Mouse (Mus musculus) urinary bladder, adult 18-20 months (tissue): ENCODE results near the gene Klhl36.

ENCODE experiments used
- DNase-seq, 2 experiments: peaks; one replicate each; pipeline ENCODE4 v3.0.0; 2022; ENCODE audit warnings: low spot score in 2 of 2, mixed read lengths in 2 of 2

Klhl36 gene

GRCm38 (mm10) chr8:119861706-119862389, at the start of gene Klhl36:
Gene Klhl36, plus strand, starts transcription at chr8:119862266.
- peak; percentile 98 to 99 for DNase-seq

DNA sequence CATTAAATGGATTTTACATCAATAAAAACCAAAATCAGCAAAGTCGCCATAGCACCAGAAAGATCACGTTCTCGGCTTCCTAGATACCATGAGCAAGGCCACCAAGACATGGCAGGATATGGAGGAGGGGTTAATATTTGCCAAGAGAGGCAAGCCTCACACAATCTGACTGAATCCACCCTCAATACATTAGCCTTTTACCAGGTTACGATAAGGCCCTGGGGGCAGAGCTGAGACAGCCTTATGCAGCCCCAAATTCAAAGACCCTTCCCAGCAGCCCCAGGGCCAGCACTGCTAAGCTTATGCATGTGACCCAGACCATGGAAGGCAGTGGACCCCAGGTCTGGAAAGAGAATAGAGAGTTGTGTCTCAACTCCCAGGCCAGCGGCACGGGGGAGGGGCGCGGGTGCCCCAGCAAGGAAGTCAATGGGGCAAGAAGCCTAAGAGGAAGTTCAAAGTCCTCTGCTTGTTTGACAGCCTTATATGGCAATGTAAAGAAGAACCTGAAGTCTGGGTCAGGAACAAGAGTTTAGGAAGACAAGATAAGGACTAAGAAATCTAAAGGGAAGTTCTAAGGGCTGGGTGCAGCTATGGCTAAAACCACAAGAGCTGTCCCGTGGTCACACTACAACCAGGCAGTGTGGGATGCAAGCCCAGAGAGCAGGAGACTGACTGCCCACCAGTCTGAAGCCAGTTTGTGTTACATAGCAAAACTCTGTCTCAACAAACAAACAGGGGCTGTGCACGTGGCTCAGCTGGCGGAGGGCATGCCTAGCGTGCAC, 49.2 kb upstream of the Klhl36 start:
- DNase-seq, result no peak

DNA sequence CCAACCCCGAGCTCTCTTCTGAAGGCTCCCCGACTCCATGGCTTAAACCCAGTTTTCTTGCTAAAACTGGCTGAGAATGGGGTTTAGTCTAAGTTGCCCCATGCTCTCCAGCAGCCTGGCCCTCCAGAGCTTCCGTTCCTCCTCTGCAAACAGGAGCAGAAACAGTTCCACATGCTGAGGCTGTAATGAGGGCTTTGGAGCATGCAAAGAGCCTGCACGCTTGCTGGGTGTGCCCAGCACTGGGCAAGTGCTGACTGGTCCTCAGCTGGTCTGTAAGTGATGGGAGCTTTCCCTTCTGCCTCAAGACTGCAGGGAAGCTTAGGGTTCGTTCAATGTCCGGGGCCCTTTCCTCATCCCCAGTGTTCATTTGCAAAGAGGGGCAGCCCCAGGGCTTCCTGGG, 45.8 kb upstream of the Klhl36 start:
- peak in 1 of 2 experiments; percentile 68 for DNase-seq

GRCm38 (mm10) chr8:119817446-119817845, 44.6 kb upstream of the Klhl36 start:
- DNase-seq, result peak in 1 of 2 experiments; percentile 24

- DNase-seq, result no peak
These were observed 42.8 kb upstream of the Klhl36 start for GRCm38 (mm10) chr8:119819316-119819715.

DNA sequence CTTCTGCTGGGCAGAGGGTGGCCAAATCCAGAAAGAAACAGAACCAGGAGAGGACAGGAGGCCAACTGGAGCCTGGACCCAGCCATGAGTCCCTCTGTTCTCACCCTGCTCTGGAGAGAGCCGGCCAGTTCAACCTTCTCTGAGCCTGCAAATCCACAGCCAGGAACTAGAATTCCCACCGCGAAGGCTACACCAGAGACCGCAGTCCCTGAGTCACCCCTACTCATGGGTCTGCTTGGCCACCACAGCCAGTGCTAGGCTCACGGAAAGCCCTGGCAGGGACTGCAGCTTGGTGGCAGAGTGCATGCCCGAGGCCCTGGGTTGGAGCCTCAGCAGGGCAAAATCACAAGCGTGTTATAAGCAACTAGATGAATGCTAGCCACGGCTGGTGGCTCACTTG, 42.1 kb upstream of the Klhl36 start:
- no peak for DNase-seq

DNA sequence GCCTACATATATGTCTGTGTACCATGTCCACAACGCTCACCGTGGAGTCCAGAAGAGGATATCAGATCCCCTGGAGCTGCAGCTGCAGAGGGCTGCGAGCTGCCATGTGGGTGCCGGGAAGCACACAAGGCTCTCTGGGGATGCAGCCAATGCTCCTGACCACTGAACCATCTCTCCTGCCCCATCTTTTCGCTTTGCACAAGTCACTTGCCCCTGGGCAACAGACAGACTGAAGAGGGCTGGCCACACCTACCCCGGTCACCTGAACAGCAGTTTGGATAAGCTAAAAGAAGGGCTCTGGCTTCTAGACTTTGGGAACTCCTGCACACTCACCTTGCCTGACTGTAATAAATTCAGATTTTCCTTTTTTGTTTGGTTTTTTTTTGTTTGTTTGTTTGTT, 40.4 kb upstream of the Klhl36 start:
- no peak for DNase-seq

DNA sequence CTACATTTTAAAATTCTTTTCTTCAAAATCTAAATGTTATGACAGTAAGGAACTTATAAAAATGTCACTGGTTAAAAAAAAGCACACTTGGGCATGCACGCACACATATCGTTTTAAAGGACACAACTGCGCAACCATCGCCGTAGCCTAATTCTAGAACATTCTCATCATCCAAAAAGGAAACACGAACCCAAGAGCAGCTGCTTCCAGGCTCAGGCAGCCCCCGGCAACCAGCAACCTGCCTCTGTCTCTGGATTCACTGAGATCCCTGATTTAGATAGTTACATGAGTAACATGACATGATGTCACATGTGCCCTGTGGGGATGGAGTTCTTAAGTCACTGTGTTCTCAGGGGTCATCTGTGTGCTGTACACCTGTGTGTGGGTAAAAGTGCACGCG, 38.8 kb upstream of the Klhl36 start:
- no peak for DNase-seq

DNA sequence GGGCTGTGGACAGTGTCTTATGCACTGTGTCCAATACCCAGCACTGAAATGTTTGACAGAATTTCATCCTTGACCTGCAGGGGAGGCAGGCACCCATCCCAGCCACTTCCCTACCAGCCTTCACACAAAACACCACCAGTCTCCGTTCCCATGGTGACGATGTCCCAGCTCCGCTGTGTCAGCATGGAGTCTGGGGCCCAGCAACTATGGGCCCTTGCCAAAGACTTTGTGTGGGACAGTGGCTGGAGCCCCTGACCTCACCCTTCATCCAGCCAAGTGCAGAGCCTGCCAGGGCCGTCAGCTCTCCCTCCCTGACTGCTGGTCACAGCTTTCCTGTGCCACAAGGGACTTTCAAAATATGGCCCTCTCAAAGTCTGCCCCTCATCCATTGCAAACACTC, 38.0 kb upstream of the Klhl36 start:
- no peak for DNase-seq

DNA sequence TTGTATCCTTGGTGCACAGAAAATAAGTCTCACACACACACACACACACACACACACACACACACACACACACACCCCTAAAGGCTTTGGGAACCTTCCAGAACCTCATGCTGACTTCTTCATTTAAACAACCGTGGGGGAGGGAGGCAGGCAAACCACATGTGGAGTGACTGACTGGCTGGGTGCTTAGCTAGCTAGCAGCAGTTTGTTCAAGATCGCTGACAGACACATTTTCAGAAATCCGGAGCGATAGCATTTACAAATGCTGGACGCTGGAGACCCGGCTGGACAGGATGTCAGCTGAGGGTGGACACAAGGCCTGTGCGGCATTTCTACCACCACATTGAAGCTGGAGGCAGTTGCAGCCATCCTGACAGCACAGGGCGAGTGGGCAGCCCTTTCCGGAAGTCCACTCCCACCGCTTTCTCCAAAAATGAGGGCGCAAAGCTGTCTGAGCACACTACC, 37.2 kb upstream of the Klhl36 start:
- no peak for DNase-seq

DNA sequence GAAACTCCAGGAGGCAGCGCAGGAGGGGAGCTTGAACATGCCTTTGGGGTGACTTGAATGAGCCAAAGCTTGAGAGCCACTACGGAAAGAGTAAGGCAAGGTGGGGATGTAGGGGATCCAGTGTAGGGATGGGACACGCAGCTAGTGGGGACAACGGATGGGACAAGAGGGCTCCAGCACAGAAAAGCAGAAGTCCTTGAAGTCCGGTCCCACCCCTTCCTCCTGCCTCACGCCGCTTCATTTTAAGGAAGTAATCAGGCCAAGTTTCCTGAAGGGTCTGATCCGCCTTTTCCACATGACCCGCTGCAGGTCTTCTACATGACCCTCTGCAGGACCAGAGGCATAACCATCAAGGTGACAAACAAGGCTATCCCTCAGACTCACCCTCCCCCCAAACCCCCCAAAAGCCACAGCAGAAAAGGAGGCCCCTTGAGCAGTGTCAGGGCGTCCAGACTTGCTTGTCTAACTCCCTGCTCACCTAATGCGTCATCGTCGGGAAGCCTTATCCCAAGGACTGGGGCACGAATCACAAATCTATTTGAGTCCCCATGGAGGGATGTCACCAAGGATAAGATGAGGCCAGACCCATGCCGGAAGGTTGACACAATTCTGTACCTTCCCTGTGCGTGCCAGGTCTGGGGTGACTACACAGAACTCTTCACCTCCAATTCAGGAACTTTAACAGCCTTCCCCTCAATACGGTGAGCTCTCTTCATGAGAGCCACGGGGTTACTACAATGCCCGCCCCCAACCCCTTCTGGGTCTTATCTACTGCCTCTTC, 35.9 kb upstream of the Klhl36 start:
- DNase-seq, result no peak

DNA sequence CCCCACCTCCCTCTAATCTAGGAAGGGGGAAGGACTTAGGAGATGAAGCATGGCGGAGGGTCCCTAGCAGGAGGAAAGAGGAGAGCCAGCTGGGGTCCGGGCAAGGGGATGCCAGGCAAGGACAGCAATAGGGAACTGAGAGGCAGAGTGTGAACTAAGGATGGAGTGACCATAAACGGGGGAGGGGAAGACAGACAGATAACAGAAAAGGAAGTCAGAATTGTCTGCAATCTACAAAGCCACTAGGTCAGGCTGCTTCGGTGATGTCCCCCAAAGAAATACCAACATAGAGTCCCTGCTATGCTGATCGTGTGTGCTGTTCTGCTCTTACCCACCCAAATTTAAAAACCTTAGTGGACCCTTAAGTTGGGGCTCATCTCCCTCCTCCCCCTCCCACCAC, 35.1 kb upstream of the Klhl36 start:
- no peak for DNase-seq

GRCm38 (mm10) chr8:119827721-119828153, 34.3 kb upstream of the Klhl36 start:
- DNase-seq, result no peak

- DNase-seq, result no peak
These were observed 33.1 kb upstream of the Klhl36 start for GRCm38 (mm10) chr8:119829015-119829414.

- no peak for DNase-seq
These were observed 32.6 kb upstream of the Klhl36 start for GRCm38 (mm10) chr8:119829420-119829819.

DNA sequence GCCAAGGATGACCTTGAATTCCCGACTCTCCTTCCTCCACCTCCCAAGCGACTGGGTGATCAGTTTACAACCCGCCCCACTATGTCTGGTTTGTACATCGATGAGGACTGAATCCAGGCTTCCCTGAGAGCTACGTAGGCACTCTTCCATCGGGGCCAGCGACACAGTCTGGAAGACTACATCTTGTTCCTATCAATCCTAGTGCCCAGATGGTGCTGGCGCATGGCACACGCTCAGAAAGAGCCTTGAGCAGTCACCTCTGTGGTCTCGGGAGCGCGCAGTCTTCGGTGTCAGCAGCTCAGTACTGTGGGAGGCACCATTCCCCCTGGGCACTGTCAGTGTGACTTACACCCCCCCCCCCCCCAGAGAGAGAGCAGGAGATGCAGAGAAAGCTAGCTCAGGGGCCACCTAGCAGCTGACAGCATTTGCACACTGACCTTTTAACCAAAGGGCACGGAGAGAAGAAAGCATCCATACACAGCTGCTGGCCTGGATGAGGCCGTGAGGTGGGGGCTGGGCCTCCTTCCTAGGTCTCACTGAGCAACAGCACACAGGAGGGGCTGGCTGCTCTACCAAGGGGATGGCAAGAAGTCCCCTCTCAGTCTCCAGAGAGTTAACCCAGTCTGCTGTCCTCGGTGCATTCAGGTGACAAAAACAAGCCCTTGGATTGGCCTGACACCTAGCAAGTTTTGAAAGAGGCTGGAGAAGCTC, 32.0 kb upstream of the Klhl36 start:
- no peak for DNase-seq

GRCm38 (mm10) chr8:119830589-119830988, 31.5 kb upstream of the Klhl36 start:
- DNase-seq, result no peak

DNA sequence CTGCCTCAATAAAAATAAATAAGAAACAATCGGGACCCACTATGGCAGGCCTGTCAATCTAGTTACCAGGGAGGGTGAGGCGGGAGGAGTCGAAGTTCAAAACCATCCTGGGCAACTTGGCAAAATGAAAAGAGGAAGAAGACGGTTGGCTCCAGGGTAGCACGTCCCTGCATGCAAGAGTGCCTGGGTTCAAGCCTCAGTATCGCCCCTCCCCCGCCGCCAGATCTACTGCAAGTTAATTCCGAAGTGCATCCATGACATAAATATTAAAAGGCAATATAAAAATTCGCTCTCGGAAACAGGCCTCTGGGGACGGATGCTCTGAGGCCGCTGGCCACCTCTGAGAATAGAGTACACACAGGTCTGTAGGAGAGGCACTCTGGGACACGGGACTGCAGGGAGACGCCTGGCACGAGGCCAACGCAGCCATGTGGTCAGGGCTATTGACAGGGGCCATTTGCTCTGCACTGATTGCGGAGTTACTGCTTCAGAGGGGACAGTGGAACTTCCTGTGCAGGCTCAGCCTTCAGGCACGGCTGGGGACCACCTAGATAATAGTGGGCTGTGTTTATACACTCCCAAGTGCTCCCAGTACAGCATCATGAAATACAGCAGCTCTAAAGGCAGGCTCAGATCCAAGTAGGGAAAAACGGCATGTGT, 30.6 kb upstream of the Klhl36 start:
- DNase-seq, result peak in 1 of 2 experiments; percentile 46

- DNase-seq, result peak in 1 of 2 experiments; percentile 33
These were observed 29.9 kb upstream of the Klhl36 start for GRCm38 (mm10) chr8:119832101-119832617.

- no peak for DNase-seq
These were observed 29.1 kb upstream of the Klhl36 start for GRCm38 (mm10) chr8:119832931-119833330.

- DNase-seq, result no peak
These were observed 27.4 kb upstream of the Klhl36 start for GRCm38 (mm10) chr8:119834676-119835075.
